Mouse (Mus musculus) megakaryocyte-erythroid progenitor cell, adult 5 weeks (primary cell): ENCODE data around the gene Gm20823. TPM values are rescaled to one million over a fixed set of nuclear protein-coding genes. Genes with fewer than 3 reads are reported as not detected.

Experiments
- polyA plus RNA-seq: library from polyadenylated mRNA; stranded (reverse); fragments of >175 nt; gene quantifications from 2 replicates; pipeline ENCODE4 v1.2.3, GENCODE M21; 2012

The Gm20823 gene
- polyA plus RNA-seq: not detected in 2 replicates

GRCm38 (mm10) chrY:62464745-62465144 lies at the start of gene Gm20823:
Gm20823 (minus strand) TSS chrY:62464845.

